Mouse (Mus musculus) bone marrow, adult 2 months (tissue): ENCODE data around the gene Ffar4.

Source experiments
- CTCF ChIP-seq: fragments of 200-500 bp; IDR thresholded peaks from 2 replicates; pipeline ENCODE4 v1.5.1; 2011; ENCODE audit warnings: low read length, control low read depth; ENCODE audit not compliant: control insufficient read depth, insufficient read depth
- POLR2A ChIP-seq: fragments of 200-500 bp; IDR thresholded peaks from 2 replicates; pipeline ENCODE4 v1.6.1; 2011; ENCODE audit warnings: low read depth, mild to moderate bottlenecking, control low read depth, low read length, borderline replicate concordance; ENCODE audit not compliant: control insufficient read depth

- TF ChIP-seq POLR2A (no peak), CTCF (no peak)
These were observed 43.4 kb upstream of the Ffar4 start for GRCm38 (mm10) chr19:38053227-38054041.
